Mouse (Mus musculus) erythroblast, embryonic 14.5 days (primary cell): ENCODE measurements around the gene Dync2li1.

Source experiments
- GATA1 ChIP-seq: IDR thresholded peaks from 2 replicates; pipeline ENCODE4 v1.6.1; 2012; ENCODE audit warnings: low read length, inconsistent platforms, mixed read lengths
- TAL1 ChIP-seq: IDR thresholded peaks from 3 replicates; pipeline ENCODE4 v1.6.1; 2012; ENCODE audit warnings: low read length, inconsistent platforms, mixed read lengths

DNA sequence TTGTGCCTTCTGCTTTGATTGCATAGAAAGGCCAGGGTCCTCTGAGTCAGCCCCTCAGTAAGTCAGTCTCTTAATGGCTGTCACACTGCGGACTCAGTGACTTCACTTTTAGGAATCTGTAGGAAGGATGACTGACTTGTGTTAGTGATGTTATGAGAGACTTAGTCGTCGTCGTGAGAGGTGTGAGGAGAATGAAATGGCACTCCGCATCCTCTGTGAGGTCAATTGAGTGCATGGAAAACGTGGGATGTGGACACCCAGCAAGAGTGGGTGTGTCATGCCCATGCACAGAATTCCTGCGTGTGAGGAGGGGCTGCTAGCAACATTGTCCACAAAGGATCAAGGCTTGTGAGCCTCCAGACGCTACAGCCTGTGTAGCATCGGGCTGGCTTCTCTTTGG is 2.3 kb downstream of the Dync2li1 start:
- TF ChIP-seq GATA1: no peak
- TF ChIP-seq TAL1: no peak
